Mouse (Mus musculus) lung, adult 2 months (tissue): ENCODE measurements around the gene Catsper4.

Experiments used
- CTCF ChIP-seq: fragments of 200-500 bp; IDR thresholded peaks from 2 replicates; pipeline ENCODE4 v1.5.1; 2011; ENCODE audit warnings: mild to moderate bottlenecking, low read length, control low read depth; ENCODE audit not compliant: insufficient read depth
- POLR2A ChIP-seq: fragments of 200-500 bp; IDR thresholded peaks from 2 replicates; pipeline ENCODE4 v1.6.1; 2011; ENCODE audit warnings: low read depth, mild to moderate bottlenecking, control low read depth, low read length, borderline replicate concordance; ENCODE audit errors: extremely low read depth

- TF ChIP-seq CTCF (no peak), POLR2A (no peak)
These were observed 20.6 kb downstream of the Catsper4 start for GRCm38 (mm10) chr4:134206488-134207053.
